In genomic region chr5:121118345-121118744, GRCm38 (mm10) we compare ENCODE assay signal across 13 mouse cellular contexts.
A peak's percentile ranks its signal among the peaks of the same experiment; 100 is the strongest.
DNase-seq lines count a peak whose midpoint lies in the region; ATAC-seq and TF ChIP-seq lines count a peak whose summit lies in the region.
"Had no signal": no experiment of that assay in that cellular context is flagged by ENCODE, and none has a peak within 500 bp of the region (broad histone marks: within the 10 kb centered on the region; RNA-seq: fewer than 3 reads in every experiment).

No protein-coding gene starts in this region.

- H3K4me3 ChIP-seq in hindbrain, postnatal 0 days (ENCODE audit: low read length): no peak overlapping the region
- no peak overlapping the region for H3K4me3 ChIP-seq in hindbrain, embryonic 13.5 days
- H3K4me3 ChIP-seq: erythroblast, embryonic 14.5 days; heart, embryonic 15.5 days had no signal

- H3K27ac ChIP-seq in hindbrain, postnatal 0 days: peak overlapping the region; percentile 1; the same call in 1 of the 2 replicates
- H3K27ac ChIP-seq in hindbrain, embryonic 13.5 days: no peak overlapping the region
- H3K27ac ChIP-seq: heart, embryonic 15.5 days had no signal

- no peaks in the 10 kb centered on the region for H3K36me3 ChIP-seq in hindbrain, postnatal 0 days (ENCODE audit: insufficient read depth, low read length)
- no peaks in the 10 kb centered on the region for H3K36me3 ChIP-seq in hindbrain, embryonic 13.5 days
- H3K36me3 ChIP-seq: heart, embryonic 15.5 days had no signal

- H3K4me2 ChIP-seq in hindbrain, postnatal 0 days (ENCODE audit: low read depth, low read length): no peak overlapping the region
- H3K4me2 ChIP-seq in hindbrain, embryonic 13.5 days: no peak overlapping the region
- H3K4me2 ChIP-seq: heart, embryonic 15.5 days had no signal

- peaks cover 11% of the 10 kb centered on the region; the same call in 1 of the 2 replicates for H3K4me1 ChIP-seq in hindbrain, postnatal 0 days (ENCODE audit: insufficient read depth, low read length)
- H3K4me1 ChIP-seq in hindbrain, embryonic 13.5 days (replicated peaks): peaks cover 54% of the 10 kb centered on the region

- no peak for TF ChIP-seq CTCF in hindbrain, postnatal 0 days (IDR thresholded peaks at IDR 0.05; ENCODE audit: low read depth)

- H3K9me3 ChIP-seq in hindbrain, postnatal 0 days (ENCODE audit: low read length): no peaks in the 10 kb centered on the region
- H3K9me3 ChIP-seq in hindbrain, embryonic 13.5 days: no peaks in the 10 kb centered on the region
- H3K9me3 ChIP-seq: heart, embryonic 15.5 days had no signal

- DNase-seq in hindbrain, postnatal 0 days (ENCODE audit: low spot score): no peak
- peak; percentile 18 for DNase-seq in 416B (ENCODE audit: low read depth)
- DNase-seq in cerebellum, adult 9-10 months: peak; percentile 72
- DNase-seq in kidney, adult 9 months: peak; percentile 10
- DNase-seq in ovary, postnatal 10 days (ENCODE audit: low spot score): no peak
- DNase-seq in lung, postnatal 36 days: no peak
- no peak for DNase-seq in heart, adult 8-10 months (ENCODE audit: low spot score)
- DNase-seq: adrenal gland, adult 2 months; liver; lung, adult 2 months had no signal

- no peak for ATAC-seq in hindbrain, postnatal 0 days
- no peak for ATAC-seq in hindbrain, embryonic 13.5 days (ENCODE audit: low FRiP score)

- H3K27me3 ChIP-seq in hindbrain, postnatal 0 days (ENCODE audit: insufficient read depth, low read length): no peaks in the 10 kb centered on the region
- no peaks in the 10 kb centered on the region for H3K27me3 ChIP-seq in hindbrain, embryonic 13.5 days
- H3K27me3 ChIP-seq: heart, embryonic 15.5 days had no signal

- 68% methylated on average over 4 of the region's 4 CpGs for WGBS in hindbrain, postnatal 0 days
- WGBS in hindbrain, embryonic 13.5 days: 77% methylated on average over 4 of the region's 4 CpGs

- no peak overlapping the region for H3K9ac ChIP-seq in hindbrain, postnatal 0 days (replicated peaks; ENCODE audit: low read length)
- H3K9ac ChIP-seq in hindbrain, embryonic 13.5 days: no peak overlapping the region
- H3K9ac ChIP-seq: heart, embryonic 15.5 days had no signal

Comparison
In these comparisons a context has a peak if more than half of its experiments do, and no peak if none do; other contexts are left out.
1. DNase-seq: peak in 416B (single experiment), cerebellum, adult 9-10 months (single experiment) and kidney, adult 9 months (single experiment); none in hindbrain, postnatal 0 days (single experiment), ovary, postnatal 10 days (single experiment), lung, postnatal 36 days (single experiment) and heart, adult 8-10 months (single experiment).